Mouse (Mus musculus) kidney, adult 2 months (tissue): Measurements from ENCODE around the gene Vmn2r38. TPM values are rescaled to one million over a fixed set of nuclear protein-coding genes. Genes with fewer than 3 reads are reported as not detected.
"Not testable (repeated sequence)": the region's sequence is repeated elsewhere in the genome, so short reads cannot be mapped to it uniquely, and the experiment has no call there.

Experiments used
- DNase-seq: peaks from one replicate; pipeline ENCODE4 v3.0.0; 2021
- H3K27ac ChIP-seq: fragments of 200-500 bp; 2 replicates; pipeline ENCODE4 v1.5.1; 2012; ENCODE audit warnings: low read depth, low read length, control low read depth, inconsistent platforms; ENCODE audit not compliant: insufficient read depth
- H3K27me3 ChIP-seq: fragments of 200-500 bp; replicated peaks from 2 replicates; pipeline ENCODE4 v1.6.1; 2012; ENCODE audit warnings: mild to moderate bottlenecking, moderate library complexity, low read length, inconsistent platforms; ENCODE audit not compliant: control insufficient read depth, insufficient read depth
- H3K36me3 ChIP-seq: fragments of 200-500 bp; 2 replicates; pipeline ENCODE4 v1.6.1; 2012; ENCODE audit warnings: mild to moderate bottlenecking, moderate library complexity, low read length, inconsistent platforms; ENCODE audit not compliant: control insufficient read depth, insufficient read depth
- H3K4me1 ChIP-seq: fragments of 200-500 bp; 2 replicates; pipeline ENCODE4 v1.6.1; 2011; ENCODE audit warnings: low read length; ENCODE audit not compliant: control insufficient read depth, insufficient read depth
- H3K4me3 ChIP-seq: fragments of 200-500 bp; 2 replicates; pipeline ENCODE4 v1.5.1; 2011; ENCODE audit warnings: mild to moderate bottlenecking, low read depth, low read length, control low read depth; ENCODE audit not compliant: insufficient read depth
- WGBS: fragments of 180-500 bp; shearing (Covaris S2); methylation state at CpG from one replicate; pipeline ENCODE4 v1.1.7; 2018; 5-methylcytosine and 5-hydroxymethylcytosine counted together
- polyA plus RNA-seq: library from polyadenylated mRNA; depleted of rRNA; stranded (reverse); fragments of >200 nt; gene quantifications from 2 replicates; pipeline ENCODE4 v1.2.3, GENCODE M21; 2012; rRNA removed

The Vmn2r38 gene
- not detected in 2 replicates for polyA plus RNA-seq

DNA sequence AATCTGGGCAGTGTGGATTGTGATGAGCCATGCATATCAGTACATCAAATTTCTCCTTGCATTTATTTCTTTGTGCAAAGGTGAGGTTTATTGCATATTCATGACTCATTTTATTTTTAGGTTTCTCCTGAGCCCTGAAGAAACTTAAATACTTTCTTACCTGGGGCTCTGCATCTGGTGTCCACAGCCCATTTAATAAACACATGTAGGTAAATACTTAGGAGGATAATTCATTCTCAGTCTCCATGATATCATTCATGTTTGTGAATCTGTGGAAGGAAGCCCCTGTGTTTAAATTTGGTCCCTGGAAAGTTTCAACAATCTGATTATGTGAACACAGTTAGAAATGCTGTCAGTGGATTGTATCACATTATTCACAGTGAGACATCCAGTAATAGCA is at the start of gene Vmn2r38:
Gene Vmn2r38 (minus strand): TSS at position 101 of the 400 bp plus-strand sequence.
- not testable (repeated sequence) for DNase-seq, H3K36me3 ChIP-seq, H3K4me3 ChIP-seq, H3K27me3 ChIP-seq, H3K27ac ChIP-seq, H3K4me1 ChIP-seq

GRCm38 (mm10) chr7:9065353-9065752 is 32.3 kb downstream of the Vmn2r38 start:
- DNase-seq, H3K4me1 ChIP-seq, H3K27me3 ChIP-seq, H3K36me3 ChIP-seq, H3K4me3 ChIP-seq, H3K27ac ChIP-seq: not testable (repeated sequence)
- 83% methylated on average over 4 of the region's 4 CpGs for WGBS

- DNase-seq, H3K36me3 ChIP-seq, H3K4me3 ChIP-seq, H3K27ac ChIP-seq, H3K4me1 ChIP-seq, H3K27me3 ChIP-seq: not testable (repeated sequence)
Measured at GRCm38 (mm10) chr7:9030698-9031097, 67.0 kb downstream of the Vmn2r38 start, which contains the start of gene Vmn2r39. TSS of gene Vmn2r39 (minus strand) at chr7:9030798.

Other genes with a start within 250 kb of the Vmn2r38 start
- gene Vmn2r40, start 166.4 kb downstream of the Vmn2r38 start, polyA plus RNA-seq, result not detected in 2 replicates
- gene Vmn2r39, start 67.1 kb downstream of the Vmn2r38 start, polyA plus RNA-seq, result not detected in 2 replicates
- gene Vmn2r37, start 125.8 kb upstream of the Vmn2r38 start, polyA plus RNA-seq, result not detected in 2 replicates